Mouse (Mus musculus) cerebellum, adult 8-10 months (tissue): ENCODE data around the gene Zmym5.
"Not testable (repeated sequence)": the region's sequence is repeated elsewhere in the genome, so short reads cannot be mapped to it uniquely, and the experiment has no call there.

Experiments used
- DNase-seq: peaks from one replicate; pipeline ENCODE4 v3.0.0; 2022

The Zmym5 gene

GRCm38 (mm10) chr14:56776571-56777238 is 34.8 kb downstream of the Zmym5 start:
- no peak for DNase-seq

DNA sequence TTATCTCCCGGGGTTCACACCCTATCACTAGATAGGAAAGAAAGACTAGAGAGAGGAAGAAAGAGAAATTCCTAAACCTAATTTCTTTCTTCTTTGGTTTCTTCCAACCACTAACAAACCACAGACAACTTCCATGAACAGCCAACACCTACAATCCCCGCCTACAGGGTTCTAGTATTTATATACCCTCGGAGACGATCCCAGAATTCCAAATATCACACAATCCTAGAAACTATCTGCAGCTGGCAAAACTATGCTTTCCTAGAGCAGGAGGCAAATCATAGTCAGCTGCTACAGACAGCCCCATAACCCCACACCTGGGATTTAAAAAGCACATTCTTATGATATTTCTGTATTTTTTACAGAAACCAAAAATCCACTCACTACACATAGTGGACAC is 36.1 kb downstream of the Zmym5 start:
- no peak for DNase-seq

GRCm38 (mm10) chr14:56766438-56766837 is 45.1 kb downstream of the Zmym5 start:
- DNase-seq = not testable (repeated sequence)

- DNase-seq = not testable (repeated sequence)
Measured at GRCm38 (mm10) chr14:56765117-56765516, 46.4 kb downstream of the Zmym5 start.

DNA sequence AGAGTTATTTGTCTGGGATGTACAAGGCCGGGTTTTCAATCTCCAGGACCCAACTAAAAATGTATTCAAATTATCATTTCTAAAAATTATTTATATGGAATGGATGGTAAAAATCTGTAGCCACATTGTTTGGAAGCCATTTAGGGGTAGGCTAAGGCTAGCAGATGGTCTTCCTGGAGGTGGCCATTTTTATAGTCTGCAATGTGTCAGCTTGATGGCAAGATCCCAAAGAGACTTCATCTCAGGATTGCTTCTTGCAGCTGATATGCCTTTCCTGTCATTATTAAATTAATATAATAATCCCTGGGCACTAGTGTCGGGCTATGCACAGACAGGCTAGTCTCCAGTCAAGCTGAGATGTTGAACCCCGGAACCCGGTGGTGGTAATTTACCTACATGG is 60.2 kb downstream of the Zmym5 start:
- no peak for DNase-seq
